Mouse (Mus musculus): ENCODE measurements around the gene Ccrl2.
A peak's percentile ranks its signal among the peaks of the same experiment; 100 is the strongest.

Ccrl2 gene

GRCm38 (mm10) chr9:111056798-111057543 is at the start of gene Ccrl2:
Ccrl2 (minus strand) TSS chr9:111057519.
- DNase-seq = no peak

GRCm38 (mm10) chr9:111103893-111104292 is 46.6 kb upstream of the Ccrl2 start:
- DNase-seq = no peak

- DNase-seq = no peak
These were observed 46.0 kb upstream of the Ccrl2 start for GRCm38 (mm10) chr9:111103293-111103692.

- no peak for DNase-seq
These were observed 43.1 kb upstream of the Ccrl2 start for GRCm38 (mm10) chr9:111100406-111100805.

GRCm38 (mm10) chr9:111097543-111097942 is 40.2 kb upstream of the Ccrl2 start:
- DNase-seq = no peak

GRCm38 (mm10) chr9:111096419-111097326 is 39.4 kb upstream of the Ccrl2 start:
- no peak for DNase-seq

DNA sequence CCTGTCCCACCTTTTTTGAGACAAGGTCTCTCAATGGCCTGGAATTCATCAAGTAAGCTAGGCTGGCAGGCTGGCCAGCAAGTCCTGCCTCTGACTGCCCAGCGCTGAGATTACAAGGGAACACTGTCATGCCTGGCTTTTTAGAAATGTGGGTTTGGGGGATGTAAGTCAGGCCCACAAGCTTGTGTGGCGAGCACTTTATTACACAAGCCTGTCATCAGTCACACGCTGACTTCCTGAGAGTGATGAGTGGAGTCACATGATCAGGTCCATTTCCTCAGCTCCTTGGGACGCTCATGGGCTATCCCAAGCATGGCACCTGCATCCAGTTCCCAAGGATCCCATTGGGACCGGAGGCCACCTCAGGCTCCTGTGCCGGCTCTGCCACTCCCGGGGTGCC is 38.4 kb upstream of the Ccrl2 start:
- no peak for DNase-seq

DNA sequence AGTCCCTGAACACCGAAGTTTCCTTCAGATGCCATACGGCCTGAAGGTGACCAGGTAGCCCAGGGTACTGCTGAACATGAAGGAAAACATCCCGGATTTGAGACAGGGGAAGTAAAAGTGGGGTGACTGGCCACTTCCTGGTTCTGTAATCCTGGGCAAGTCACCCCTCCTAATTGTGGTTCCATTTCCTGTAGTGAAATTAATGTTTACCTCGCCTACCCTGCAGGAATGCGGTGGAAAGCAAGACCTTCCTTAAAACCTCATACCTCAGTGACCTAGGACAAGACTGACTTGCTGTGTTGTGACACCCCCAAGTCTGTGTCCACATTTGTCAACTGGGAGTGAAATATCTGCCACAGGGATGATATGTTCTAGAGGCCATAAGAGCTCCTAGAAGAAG is 37.3 kb upstream of the Ccrl2 start:
- DNase-seq = no peak

DNA sequence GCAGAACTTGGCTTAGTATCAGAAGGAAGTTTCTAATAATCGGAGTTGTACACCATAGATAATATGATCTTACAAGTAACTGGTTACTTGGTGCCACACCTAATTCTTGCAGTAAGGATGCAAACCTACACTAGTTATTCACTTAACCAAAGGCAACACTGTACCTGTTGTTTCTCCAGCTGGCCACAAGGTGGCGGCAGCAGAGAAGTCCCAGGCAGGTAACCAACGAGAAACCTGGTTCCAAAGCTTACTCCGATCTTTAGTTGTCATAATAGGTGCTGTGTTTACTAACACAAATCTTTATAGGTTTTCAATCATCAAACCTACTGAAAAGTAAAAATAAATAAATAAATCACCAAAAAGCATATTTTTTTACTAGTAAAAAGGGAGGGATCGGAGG is 35.8 kb upstream of the Ccrl2 start:
- peak; percentile 46 for DNase-seq

GRCm38 (mm10) chr9:111092657-111093056 is 35.3 kb upstream of the Ccrl2 start:
- peak; percentile 34 for DNase-seq

GRCm38 (mm10) chr9:111088886-111089285 is 31.6 kb upstream of the Ccrl2 start:
- DNase-seq = no peak

DNA sequence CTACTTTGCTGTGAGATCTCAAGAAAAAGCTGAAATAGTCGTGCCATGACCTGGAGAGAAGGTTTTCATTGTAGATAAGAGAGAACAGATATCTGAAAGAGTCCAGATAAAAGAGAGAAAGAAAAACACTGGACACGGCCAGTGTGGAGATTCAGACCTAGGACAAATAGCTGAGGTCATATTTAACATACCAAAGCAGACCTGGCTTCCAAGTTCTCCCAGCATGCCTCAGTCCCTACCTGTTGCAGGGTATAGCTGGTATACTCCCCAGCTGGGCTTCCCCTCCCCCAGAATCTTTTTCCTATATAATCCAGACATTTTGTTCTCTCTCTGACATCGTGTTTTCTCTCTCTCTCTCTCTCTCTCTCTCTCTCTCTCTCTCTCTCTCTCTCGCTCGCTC is 30.6 kb upstream of the Ccrl2 start:
- DNase-seq = no peak

DNA sequence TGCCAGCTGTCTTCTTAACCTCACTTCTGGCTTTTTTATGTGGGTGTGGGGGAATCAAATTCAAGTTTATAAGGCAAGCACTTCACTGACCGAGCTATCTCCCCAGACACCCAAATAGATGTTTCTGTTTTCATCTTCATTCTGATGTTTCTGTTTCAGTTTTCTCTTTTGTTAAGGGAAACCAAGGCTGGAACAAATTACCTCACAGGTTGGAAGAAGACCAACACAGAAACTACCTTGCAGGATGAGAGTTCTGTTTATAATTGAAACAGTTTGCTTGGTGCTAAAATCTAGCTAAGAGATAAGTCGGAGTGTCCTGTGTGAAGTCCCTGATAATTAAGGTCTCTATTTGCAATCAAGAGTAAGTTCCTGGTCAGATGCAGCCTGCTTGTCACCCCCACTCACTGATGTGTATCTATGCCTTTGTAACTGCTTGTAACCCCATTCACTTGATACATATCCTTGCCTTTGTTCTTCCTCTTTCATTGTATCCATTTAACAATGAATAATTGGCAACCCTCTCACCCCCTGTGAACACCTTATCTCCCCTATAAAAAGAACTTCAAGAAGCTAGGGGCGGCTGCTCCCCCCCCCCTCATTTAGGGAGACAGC is 29.8 kb upstream of the Ccrl2 start:
- no peak for DNase-seq

DNA sequence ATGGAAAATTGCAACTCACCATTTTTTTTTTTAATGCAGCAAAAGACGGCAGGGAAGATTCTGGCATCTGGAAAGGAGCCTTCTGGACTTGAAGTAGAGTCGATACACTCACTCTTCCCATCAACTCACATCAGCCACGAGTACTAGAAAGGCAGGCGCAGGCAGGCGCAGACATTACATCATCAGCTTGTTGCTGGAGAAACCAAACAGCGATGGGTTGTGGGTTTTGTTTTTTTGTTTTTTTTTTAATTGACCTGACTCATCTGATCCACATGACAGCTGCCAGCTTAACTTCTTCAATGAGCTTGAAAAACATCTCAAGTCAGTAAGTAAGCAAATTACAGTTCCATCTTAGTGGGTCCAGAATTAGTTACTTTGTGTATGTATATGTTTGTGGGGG is 28.8 kb upstream of the Ccrl2 start:
- DNase-seq = no peak

- no peak for DNase-seq
These were observed 28.0 kb upstream of the Ccrl2 start for GRCm38 (mm10) chr9:111085329-111085728.

GRCm38 (mm10) chr9:111081765-111082164 is 24.4 kb upstream of the Ccrl2 start:
- no peak for DNase-seq

- no peak for DNase-seq
These were observed 23.5 kb upstream of the Ccrl2 start for GRCm38 (mm10) chr9:111080801-111081200.

GRCm38 (mm10) chr9:111077745-111078144 is 20.4 kb upstream of the Ccrl2 start:
- no peak for DNase-seq

DNA sequence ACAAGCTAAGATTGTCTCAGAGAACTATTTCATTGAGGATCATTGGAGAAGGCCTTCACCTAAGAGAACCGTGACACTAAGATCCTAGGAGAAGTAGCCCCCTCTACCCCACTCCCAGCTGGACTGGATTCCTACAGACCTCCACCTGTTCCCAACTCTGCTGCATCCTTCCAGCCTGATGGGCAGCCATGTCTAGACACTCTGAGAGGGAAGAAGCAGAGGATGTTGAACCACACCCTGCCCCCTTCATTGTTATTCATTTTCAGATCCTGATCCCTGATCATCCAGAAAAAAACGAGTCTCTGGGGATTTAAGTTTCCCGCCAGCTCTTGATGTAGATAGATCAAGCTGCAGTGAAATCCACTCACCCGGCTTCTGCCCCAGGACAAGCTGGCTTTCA is 15.7 kb upstream of the Ccrl2 start:
- DNase-seq = no peak

- peak; percentile 26 for DNase-seq
These were observed 14.9 kb upstream of the Ccrl2 start for GRCm38 (mm10) chr9:111072175-111072574.

GRCm38 (mm10) chr9:111070546-111070961 is 13.2 kb upstream of the Ccrl2 start:
- DNase-seq = no peak

DNA sequence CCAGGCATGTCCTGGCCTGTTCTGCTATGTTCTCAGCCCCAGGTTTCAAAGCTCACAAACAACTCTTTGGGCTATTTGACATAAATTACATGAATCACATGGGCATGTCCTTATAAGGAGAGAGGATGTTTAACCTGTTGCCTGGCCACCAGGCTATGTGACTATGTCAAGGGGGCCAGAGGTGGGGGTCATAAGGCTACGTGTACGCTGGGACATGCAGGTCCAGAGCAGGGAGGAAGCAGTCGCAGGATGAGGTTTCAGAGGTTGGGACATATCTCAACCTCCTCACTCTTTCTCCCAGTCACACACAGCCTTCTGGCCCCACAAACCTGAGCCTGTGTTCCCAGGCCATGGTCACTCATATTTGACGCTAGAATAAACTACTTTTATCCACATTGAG is 9.7 kb upstream of the Ccrl2 start:
- DNase-seq = no peak

GRCm38 (mm10) chr9:111062840-111063239 is 5.5 kb upstream of the Ccrl2 start:
- no peak for DNase-seq
